Mouse (Mus musculus) megakaryocyte, embryonic 14.5 days (primary cell): Measurements from ENCODE around the gene Coq4. TPM values are rescaled to one million over a fixed set of nuclear protein-coding genes. Genes with fewer than 3 reads are reported as not detected.
"Not testable (repeated sequence)": the region's sequence is repeated elsewhere in the genome, so short reads cannot be mapped to it uniquely, and the experiment has no call there.

Source experiments
- H3K27me3 ChIP-seq: replicated peaks from 2 replicates; pipeline ENCODE3; 2012; ENCODE audit warnings: inconsistent platforms
- H3K36me3 ChIP-seq: replicated peaks from 2 replicates; pipeline ENCODE3; 2012; ENCODE audit warnings: low read length, inconsistent platforms, mixed read lengths
- H3K4me1 ChIP-seq: 2 replicates; pipeline ENCODE4 v1.6.1; 2012; ENCODE audit warnings: inconsistent platforms
- H3K4me3 ChIP-seq: replicated peaks from 2 replicates; pipeline ENCODE3; 2012; ENCODE audit warnings: moderate library complexity, mild to moderate bottlenecking, inconsistent platforms
- H3K9me3 ChIP-seq: 2 replicates; pipeline ENCODE4 v1.6.1; 2012; ENCODE audit warnings: inconsistent platforms
- FLI1 ChIP-seq: IDR thresholded peaks from 2 replicates; pipeline ENCODE4 v1.6.1; 2012; ENCODE audit warnings: low read length, inconsistent platforms, mixed read lengths
- GATA1 ChIP-seq: IDR thresholded peaks from 3 replicates; pipeline ENCODE4 v1.6.1; 2012; ENCODE audit warnings: mixed read lengths, low read length, inconsistent platforms, borderline replicate concordance
- polyA plus RNA-seq: library from polyadenylated mRNA; stranded (reverse); fragments of >175 nt; gene quantifications from 2 replicates; pipeline ENCODE4 v1.2.3, GENCODE M21; 2012; ENCODE audit warnings: low replicate concordance; ENCODE audit not compliant: insufficient read depth

The Coq4 gene
- polyA plus RNA-seq, 1 experiment: 103 TPM

DNA sequence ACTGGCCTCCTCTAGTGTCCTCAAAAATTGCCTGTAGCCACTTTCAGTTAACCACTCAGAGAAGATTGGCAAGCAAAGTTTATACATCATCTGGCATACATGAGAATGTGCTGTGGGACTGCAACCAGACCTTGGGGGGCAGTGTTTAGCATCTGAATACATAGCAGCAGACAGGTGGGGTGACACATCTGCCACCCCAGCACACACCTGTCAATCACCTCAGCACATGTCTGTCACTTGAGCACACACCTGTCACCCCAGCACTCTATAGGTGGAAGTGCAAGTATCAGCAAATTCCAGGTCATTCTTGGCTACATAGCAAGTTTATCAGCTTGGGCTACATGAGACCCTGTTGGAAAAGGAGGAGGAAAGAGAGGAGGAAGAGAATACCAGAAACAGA is 31.6 kb upstream of the Coq4 start:
- TF ChIP-seq FLI1: no peak
- TF ChIP-seq GATA1: no peak
- Histone ChIP-seq H3K9me3 (peaks cover 23% of the 10 kb centered on the region), H3K27me3 (peaks cover 36% of the 10 kb centered on the region), H3K4me1 (peaks cover 9% of the 10 kb centered on the region), H3K36me3 (no peaks in the 10 kb centered on the region), H3K4me3 (no peak overlapping the region)

DNA sequence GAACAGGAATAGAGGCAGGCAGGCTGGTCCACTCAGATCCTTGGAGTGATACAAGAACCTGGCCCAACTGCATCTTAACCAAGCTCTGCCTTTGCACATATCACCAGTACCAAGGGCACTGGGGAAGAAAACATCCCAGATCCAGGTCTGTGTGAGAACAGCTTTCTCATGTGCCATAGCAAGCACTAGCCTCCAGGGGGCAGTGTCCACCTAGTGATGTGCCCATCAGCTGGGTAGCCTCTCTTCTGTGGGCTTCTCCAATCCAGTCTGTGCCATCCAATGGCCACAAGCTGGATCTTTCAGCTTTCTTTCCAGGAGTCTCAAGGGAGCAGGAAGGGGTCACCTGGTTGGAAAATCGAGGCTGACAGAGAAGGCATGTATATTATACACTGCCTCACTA is 22.5 kb upstream of the Coq4 start:
- H3K36me3 ChIP-seq: peaks cover 1% of the 10 kb centered on the region
- H3K27me3 ChIP-seq: peaks cover 38% of the 10 kb centered on the region
- no peak overlapping the region for H3K4me3 ChIP-seq
- H3K9me3 ChIP-seq: no peaks in the 10 kb centered on the region
- TF ChIP-seq FLI1: no peak
- TF ChIP-seq GATA1: no peak
- peaks cover 10% of the 10 kb centered on the region; the same call in 1 of the 2 replicates for H3K4me1 ChIP-seq

DNA sequence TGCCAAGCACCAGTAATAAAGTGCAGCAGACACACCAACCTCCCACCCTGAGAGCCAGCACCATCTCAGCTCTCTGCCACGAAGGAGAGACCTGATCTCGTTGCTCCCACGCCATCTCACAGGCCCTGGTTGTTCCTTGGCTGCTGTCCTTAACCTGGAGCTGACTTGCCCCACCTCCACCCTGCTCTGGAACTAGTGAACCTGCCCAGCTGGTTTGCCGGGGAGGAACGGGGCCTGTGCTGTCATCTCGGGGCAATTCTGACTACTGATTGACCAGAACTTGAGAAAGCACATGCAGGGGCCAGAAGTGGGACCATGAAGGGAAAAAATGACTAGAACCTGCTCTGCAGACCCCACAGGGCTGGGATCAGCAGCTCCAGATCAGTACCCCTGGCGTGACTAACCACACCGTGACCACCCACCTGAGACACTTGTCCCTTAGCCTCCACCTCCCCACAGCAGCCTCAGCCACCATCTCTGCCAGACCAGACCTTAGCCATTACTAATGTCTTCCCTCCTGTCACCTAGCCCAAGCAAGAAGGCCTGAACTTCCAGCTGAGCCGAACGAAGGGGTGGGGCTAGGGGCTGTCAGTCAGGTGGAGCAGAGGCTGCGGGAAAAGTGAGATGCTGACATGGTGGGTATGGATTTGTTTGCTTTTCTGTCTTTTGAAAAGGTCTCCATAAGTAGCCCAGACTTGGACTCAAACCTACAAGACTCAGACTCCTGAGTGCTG is 19.1 kb upstream of the Coq4 start:
- H3K9me3 ChIP-seq: no peaks in the 10 kb centered on the region
- no peak overlapping the region for H3K4me3 ChIP-seq
- TF ChIP-seq GATA1 (no peak), FLI1 (no peak)

DNA sequence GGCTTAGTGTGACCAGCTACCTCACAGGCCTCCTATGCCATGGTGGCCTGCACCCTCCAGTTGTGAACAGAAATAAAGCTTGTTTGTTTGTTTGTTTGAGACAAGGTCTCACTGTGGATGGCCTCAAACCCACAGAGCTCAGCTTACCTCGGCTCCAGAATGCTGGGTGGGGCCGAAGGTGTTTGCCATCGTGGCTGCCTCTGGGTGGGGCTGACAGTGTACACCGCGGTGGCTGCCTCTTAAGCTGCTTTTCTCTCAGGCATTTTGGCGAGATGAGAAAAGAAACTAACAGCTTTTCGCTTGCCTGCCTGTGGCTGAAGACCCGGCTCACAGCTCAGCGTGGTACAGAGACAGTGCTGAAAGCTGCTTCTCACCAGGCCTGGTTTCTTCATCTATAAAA is 18.4 kb upstream of the Coq4 start:
- no peak overlapping the region for H3K4me3 ChIP-seq
- TF ChIP-seq FLI1: no peak
- no peak for TF ChIP-seq GATA1
- peaks cover 16% of the 10 kb centered on the region for H3K36me3 ChIP-seq
- peaks cover 10% of the 10 kb centered on the region for H3K4me1 ChIP-seq
- peaks cover 16% of the 10 kb centered on the region for H3K27me3 ChIP-seq
- H3K9me3 ChIP-seq: no peaks in the 10 kb centered on the region

More for the DNA sequence above, 19.1 kb upstream of the Coq4 start:
- Histone ChIP-seq H3K4me1 (peaks cover 12% of the 10 kb centered on the region), H3K36me3 (peaks cover 8% of the 10 kb centered on the region), H3K27me3 (peaks cover 18% of the 10 kb centered on the region)

DNA sequence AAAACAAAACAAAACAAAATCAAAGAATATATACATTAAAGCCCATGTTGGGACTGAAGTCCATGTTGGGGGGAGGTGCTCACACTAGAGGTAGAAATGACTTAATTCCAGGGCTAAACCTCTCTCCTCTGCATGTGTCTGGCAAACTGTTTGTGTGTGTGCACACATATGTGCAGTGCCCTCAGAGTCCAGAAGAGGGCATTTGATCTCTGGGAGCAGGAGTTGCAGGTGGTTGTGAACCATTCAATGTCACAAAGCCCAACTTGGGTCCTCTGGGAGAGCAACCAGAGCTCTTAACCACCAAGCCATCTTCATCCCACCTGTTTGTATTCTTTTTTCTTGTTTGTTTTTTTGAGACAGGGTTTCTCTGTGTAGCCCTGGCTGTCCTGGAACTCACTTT is 17.1 kb upstream of the Coq4 start:
- Histone ChIP-seq H3K4me1 (peaks cover 10% of the 10 kb centered on the region), H3K4me3 (no peak overlapping the region), H3K9me3 (no peaks in the 10 kb centered on the region), H3K36me3 (peaks cover 24% of the 10 kb centered on the region), H3K27me3 (peaks cover 16% of the 10 kb centered on the region)
- no peak for TF ChIP-seq GATA1
- TF ChIP-seq FLI1: no peak

DNA sequence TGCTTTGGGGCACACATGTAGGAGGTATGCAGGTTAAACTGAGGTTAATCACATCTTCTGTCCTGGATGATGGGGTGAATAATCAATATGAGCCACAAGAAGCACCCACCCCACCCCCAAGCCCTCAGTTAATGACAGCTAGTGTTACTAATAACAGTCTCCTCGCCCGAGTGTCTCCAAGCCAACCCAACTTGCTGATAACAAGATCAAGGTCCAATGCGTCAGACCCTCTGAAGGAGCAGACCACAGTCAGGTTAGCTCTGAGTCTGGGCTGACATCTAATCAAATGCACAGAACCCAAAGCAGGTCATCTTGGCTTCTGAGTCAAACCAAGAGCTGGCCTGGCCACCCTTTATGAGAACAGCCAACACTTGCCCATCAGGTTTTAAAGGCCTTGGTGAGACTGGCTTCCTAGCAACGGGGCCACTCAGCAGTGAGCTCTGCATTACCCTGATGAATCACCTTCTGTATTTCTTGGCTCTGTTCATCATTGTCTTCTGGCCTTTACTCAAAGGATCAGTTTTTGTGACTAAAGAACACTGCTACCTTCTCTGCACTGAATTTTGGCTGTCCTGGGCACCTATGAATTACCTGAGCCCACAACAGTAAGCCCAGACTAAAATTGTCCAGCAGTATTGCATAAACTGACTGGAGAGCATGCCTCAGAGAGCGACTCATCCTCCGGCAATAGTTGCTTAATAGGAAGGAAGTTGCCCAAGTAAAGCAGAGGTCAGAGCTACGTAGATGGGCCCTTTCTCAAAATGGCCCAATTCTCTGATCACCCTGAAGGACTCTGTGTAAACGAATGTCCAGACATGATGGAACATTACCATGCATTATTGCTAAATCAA is 15.5 kb upstream of the Coq4 start:
- H3K4me3 ChIP-seq: no peak overlapping the region
- peaks cover 7% of the 10 kb centered on the region for H3K27me3 ChIP-seq
- H3K36me3 ChIP-seq: peaks cover 38% of the 10 kb centered on the region
- no peak for TF ChIP-seq GATA1
- TF ChIP-seq FLI1: no peak
- H3K4me1 ChIP-seq: peaks cover 10% of the 10 kb centered on the region
- H3K9me3 ChIP-seq: no peaks in the 10 kb centered on the region

DNA sequence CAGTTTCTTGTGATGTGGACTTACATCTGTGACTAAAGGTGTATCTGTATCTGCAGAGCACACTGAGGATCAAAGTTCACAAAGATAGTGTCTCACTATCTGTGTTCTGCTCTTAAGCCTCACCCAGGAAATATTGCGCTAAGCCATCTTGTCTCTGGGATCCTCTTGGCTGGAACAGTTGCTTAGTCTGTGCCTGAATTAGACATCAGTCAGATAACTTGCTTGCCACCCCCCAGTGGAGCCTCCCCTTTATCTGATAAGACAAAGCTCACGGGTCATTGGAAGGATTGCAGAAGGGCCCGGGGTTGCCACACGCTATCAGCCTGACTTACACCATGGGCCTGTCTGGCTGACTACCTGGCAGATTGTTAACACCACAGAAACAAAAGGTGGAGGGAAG is 14.0 kb upstream of the Coq4 start:
- no peaks in the 10 kb centered on the region for H3K9me3 ChIP-seq
- TF ChIP-seq GATA1 (no peak), FLI1 (no peak)
- H3K36me3 ChIP-seq: peaks cover 53% of the 10 kb centered on the region
- peaks cover 20% of the 10 kb centered on the region for H3K4me1 ChIP-seq
- H3K4me3 ChIP-seq: no peak overlapping the region
- H3K27me3 ChIP-seq: peaks cover under 1% of the 10 kb centered on the region

DNA sequence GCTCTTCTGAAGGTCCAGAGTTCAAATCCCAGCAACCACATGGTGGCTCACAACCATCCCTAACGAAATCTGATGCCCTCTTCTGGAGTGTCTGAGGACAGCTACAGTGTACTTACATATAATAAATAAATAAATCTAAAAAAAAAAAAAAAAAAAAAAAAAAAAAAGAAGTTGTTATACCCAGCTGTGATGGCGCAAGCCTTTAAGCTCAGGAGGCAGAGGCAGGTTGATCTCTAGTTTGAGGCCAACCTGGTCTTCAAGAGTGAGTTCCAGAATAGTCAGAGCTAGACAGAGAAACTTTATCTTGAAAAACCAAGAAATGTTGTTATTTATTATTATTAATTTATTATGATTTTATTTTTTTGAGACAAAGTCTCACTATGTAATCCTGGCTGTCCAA is 6.0 kb upstream of the Coq4 start:
- H3K9me3 ChIP-seq, H3K4me3 ChIP-seq, H3K27me3 ChIP-seq: not testable (repeated sequence)
- peaks cover 38% of the 10 kb centered on the region for H3K4me1 ChIP-seq
- peaks cover 91% of the 10 kb centered on the region for H3K36me3 ChIP-seq

DNA sequence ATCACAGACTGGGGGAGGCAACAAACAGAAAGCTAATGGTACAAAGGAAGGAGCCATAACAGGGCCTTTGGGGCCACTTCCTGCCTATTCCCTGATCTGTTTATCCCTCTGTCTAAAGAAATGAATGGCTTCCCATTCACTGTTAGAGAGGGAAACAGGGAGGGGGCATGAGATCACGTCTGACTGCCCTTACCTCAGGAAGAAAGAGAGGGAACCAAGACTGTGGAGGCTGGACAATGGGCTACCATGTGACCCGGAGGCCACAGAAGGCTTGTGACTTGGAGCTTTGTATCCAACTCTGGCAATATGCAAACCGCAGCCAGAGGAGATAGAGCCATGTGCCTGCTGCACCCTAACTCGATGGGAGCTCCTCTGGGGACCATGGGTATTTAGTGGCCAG is 3.0 kb upstream of the Coq4 start:
- Histone ChIP-seq H3K4me1 (peaks cover 38% of the 10 kb centered on the region), H3K27me3 (no peaks in the 10 kb centered on the region), H3K9me3 (no peaks in the 10 kb centered on the region), H3K4me3 (no peak overlapping the region), H3K36me3 (peaks cover 65% of the 10 kb centered on the region)
- TF ChIP-seq FLI1: no peak
- TF ChIP-seq GATA1: no peak
